Mouse (Mus musculus): ENCODE data around the gene Aloxe3. TPM values are rescaled to one million over a fixed set of nuclear protein-coding genes. Genes with fewer than 3 reads are reported as not detected.
A peak's percentile ranks its signal among the peaks of the same experiment; 100 is the strongest.

The Aloxe3 gene
- total RNA-seq, 1 experiment = 0.49 TPM

GRCm38 (mm10) chr11:69155351-69155750 is 29.7 kb downstream of the Aloxe3 start:
- Histone ChIP-seq H3K9me3 (ENCODE audit: control insufficient read depth, insufficient read depth, low read depth, low read length) (no peaks in the 10 kb centered on the region), H3K9ac (ENCODE audit: insufficient read depth, low read depth, low read length, poor library complexity, severe bottlenecking) (no peak overlapping the region), H3K4me1 (ENCODE audit: control insufficient read depth in 2 of 2, insufficient read depth in 2 of 2, low read length in 2 of 2, poor library complexity in 1 of 2) (peaks cover 0 to 11% of the 10 kb centered on the region in 2 experiments; a peak in 2 of 4 replicates), H3K36me3 (ENCODE audit: control insufficient read depth, insufficient read depth, low read length, poor library complexity, severe bottlenecking) (no peaks in the 10 kb centered on the region), H3K27ac (ENCODE audit: insufficient read depth, low read depth, low read length, poor library complexity, severe bottlenecking) (no peak overlapping the region), H3K4me3 (ENCODE audit: insufficient read depth in 1 of 2, low read depth in 1 of 2, low read length in 2 of 2, poor library complexity in 1 of 2, severe bottlenecking in 1 of 2) (no peak overlapping the region)
- DNase-seq (ENCODE audit: low read depth, low spot score) = no peak
- no peak for TF ChIP-seq MAFK (IDR thresholded peaks at IDR 0.05; ENCODE audit: insufficient read depth, low read depth, low read length)
- no peak for TF ChIP-seq ZC3H11A (IDR thresholded peaks at IDR 0.05; ENCODE audit: borderline replicate concordance, low read depth, low read length)
- no peak for TF ChIP-seq HCFC1 (IDR thresholded peaks at IDR 0.05; ENCODE audit: borderline replicate concordance, insufficient read depth, low read length)
- no peak for TF ChIP-seq CHD2 (IDR thresholded peaks at IDR 0.05; ENCODE audit: low read depth, low read length)
- TF ChIP-seq ZNF384 (IDR thresholded peaks at IDR 0.05; ENCODE audit: low read depth, low read length) = no peak
- in situ Hi-C loops (cut with MboI; ENCODE audit: low sequenced_read_pairs in 2 of 2, unreplicated experiment in 2 of 2) = no loop called here

- Histone ChIP-seq H3K9ac (ENCODE audit: insufficient read depth, low read depth, low read length, poor library complexity, severe bottlenecking) (no peak within 1 kb of the TSS), H3K27ac (ENCODE audit: insufficient read depth, low read depth, low read length, poor library complexity, severe bottlenecking) (no peak within 1 kb of the TSS), H3K36me3 (ENCODE audit: control insufficient read depth, insufficient read depth, low read length, poor library complexity, severe bottlenecking) (no peaks in the 10 kb centered on the region), H3K9me3 (ENCODE audit: control insufficient read depth, insufficient read depth, low read depth, low read length) (no peaks in the 10 kb centered on the region), H3K4me3 (ENCODE audit: insufficient read depth in 1 of 2, low read depth in 1 of 2, low read length in 2 of 2, poor library complexity in 1 of 2, severe bottlenecking in 1 of 2) (peak within 1 kb of the TSS; percentile 41; a peak in 3 of 4 replicates), H3K4me1 (ENCODE audit: control insufficient read depth in 2 of 2, insufficient read depth in 2 of 2, low read length in 2 of 2, poor library complexity in 1 of 2) (peaks cover 0 to 8% of the 10 kb centered on the region in 2 experiments; a peak in 2 of 4 replicates)
- no peak for TF ChIP-seq CHD2 (IDR thresholded peaks at IDR 0.05; ENCODE audit: low read depth, low read length)
- no peak for TF ChIP-seq HCFC1 (IDR thresholded peaks at IDR 0.05; ENCODE audit: borderline replicate concordance, insufficient read depth, low read length)
- TF ChIP-seq ZNF384 (IDR thresholded peaks at IDR 0.05; ENCODE audit: low read depth, low read length) = no peak
- TF ChIP-seq ZC3H11A (IDR thresholded peaks at IDR 0.05; ENCODE audit: borderline replicate concordance, low read depth, low read length) = no peak
- TF ChIP-seq MAFK (IDR thresholded peaks at IDR 0.05; ENCODE audit: insufficient read depth, low read depth, low read length) = no peak
- no peak for DNase-seq (ENCODE audit: low read depth, low spot score)
- in situ Hi-C loops (cut with MboI; ENCODE audit: low sequenced_read_pairs in 2 of 2, unreplicated experiment in 2 of 2) = no loop called here
Observed at GRCm38 (mm10) chr11:69156800-69157199, 31.1 kb downstream of the Aloxe3 start, which contains the start of gene Alox12b. Alox12b (plus strand) TSS chr11:69156989.

- Histone ChIP-seq H3K27ac (ENCODE audit: insufficient read depth, low read depth, low read length, poor library complexity, severe bottlenecking) (no peak overlapping the region), H3K9me3 (ENCODE audit: control insufficient read depth, insufficient read depth, low read depth, low read length) (no peaks in the 10 kb centered on the region), H3K36me3 (ENCODE audit: control insufficient read depth, insufficient read depth, low read length, poor library complexity, severe bottlenecking) (no peaks in the 10 kb centered on the region), H3K4me3 (ENCODE audit: insufficient read depth in 1 of 2, low read depth in 1 of 2, low read length in 2 of 2, poor library complexity in 1 of 2, severe bottlenecking in 1 of 2) (no peak overlapping the region), H3K4me1 (ENCODE audit: control insufficient read depth in 2 of 2, insufficient read depth in 2 of 2, low read length in 2 of 2, poor library complexity in 1 of 2) (peaks cover 0 to 3% of the 10 kb centered on the region in 2 experiments; a peak in 2 of 4 replicates), H3K9ac (ENCODE audit: insufficient read depth, low read depth, low read length, poor library complexity, severe bottlenecking) (no peak overlapping the region)
- in situ Hi-C loops (cut with MboI; ENCODE audit: low sequenced_read_pairs in 2 of 2, unreplicated experiment in 2 of 2) = no loop called here
- TF ChIP-seq MAFK (IDR thresholded peaks at IDR 0.05; ENCODE audit: insufficient read depth, low read depth, low read length) = no peak
- no peak for DNase-seq (ENCODE audit: low read depth, low spot score)
Observed at GRCm38 (mm10) chr11:69169313-69169712, 43.6 kb downstream of the Aloxe3 start.

GRCm38 (mm10) chr11:69171626-69172025 is 45.9 kb downstream of the Aloxe3 start:
- peak; percentile 36 for DNase-seq (ENCODE audit: low read depth, low spot score)
- Histone ChIP-seq H3K27ac (ENCODE audit: insufficient read depth, low read depth, low read length, poor library complexity, severe bottlenecking) (no peak overlapping the region), H3K9ac (ENCODE audit: insufficient read depth, low read depth, low read length, poor library complexity, severe bottlenecking) (no peak overlapping the region), H3K4me1 (ENCODE audit: control insufficient read depth in 2 of 2, insufficient read depth in 2 of 2, low read length in 2 of 2, poor library complexity in 1 of 2) (peaks cover 0 to 3% of the 10 kb centered on the region in 2 experiments; a peak in 2 of 4 replicates), H3K36me3 (ENCODE audit: control insufficient read depth, insufficient read depth, low read length, poor library complexity, severe bottlenecking) (no peaks in the 10 kb centered on the region), H3K9me3 (ENCODE audit: control insufficient read depth, insufficient read depth, low read depth, low read length) (no peaks in the 10 kb centered on the region), H3K4me3 (ENCODE audit: insufficient read depth in 1 of 2, low read depth in 1 of 2, low read length in 2 of 2, poor library complexity in 1 of 2, severe bottlenecking in 1 of 2) (no peak overlapping the region)
- TF ChIP-seq HCFC1 (IDR thresholded peaks at IDR 0.05; ENCODE audit: borderline replicate concordance, insufficient read depth, low read length) (no peak), CHD2 (IDR thresholded peaks at IDR 0.05; ENCODE audit: low read depth, low read length) (no peak), ZNF384 (IDR thresholded peaks at IDR 0.05; ENCODE audit: low read depth, low read length) (no peak), MAFK (IDR thresholded peaks at IDR 0.05; ENCODE audit: insufficient read depth, low read depth, low read length) (no peak), ZC3H11A (IDR thresholded peaks at IDR 0.05; ENCODE audit: borderline replicate concordance, low read depth, low read length) (no peak)
- in situ Hi-C loops (cut with MboI; ENCODE audit: low sequenced_read_pairs in 2 of 2, unreplicated experiment in 2 of 2) = no loop called here

GRCm38 (mm10) chr11:69172606-69173005 is 46.9 kb downstream of the Aloxe3 start:
- no peak for DNase-seq (ENCODE audit: low read depth, low spot score)
- Histone ChIP-seq H3K4me3 (ENCODE audit: insufficient read depth in 1 of 2, low read depth in 1 of 2, low read length in 2 of 2, poor library complexity in 1 of 2, severe bottlenecking in 1 of 2) (no peak overlapping the region), H3K9me3 (ENCODE audit: control insufficient read depth, insufficient read depth, low read depth, low read length) (no peaks in the 10 kb centered on the region), H3K27ac (ENCODE audit: insufficient read depth, low read depth, low read length, poor library complexity, severe bottlenecking) (no peak overlapping the region; the same call in 1 of the 2 replicates), H3K9ac (ENCODE audit: insufficient read depth, low read depth, low read length, poor library complexity, severe bottlenecking) (no peak overlapping the region), H3K36me3 (ENCODE audit: control insufficient read depth, insufficient read depth, low read length, poor library complexity, severe bottlenecking) (no peaks in the 10 kb centered on the region), H3K4me1 (ENCODE audit: control insufficient read depth in 2 of 2, insufficient read depth in 2 of 2, low read length in 2 of 2, poor library complexity in 1 of 2) (no peaks in the 10 kb centered on the region)
- in situ Hi-C loops (cut with MboI; ENCODE audit: low sequenced_read_pairs in 2 of 2, unreplicated experiment in 2 of 2) = no loop called here
- TF ChIP-seq ZNF384 (IDR thresholded peaks at IDR 0.05; ENCODE audit: low read depth, low read length) (no peak), MAFK (IDR thresholded peaks at IDR 0.05; ENCODE audit: insufficient read depth, low read depth, low read length) (no peak), ZC3H11A (IDR thresholded peaks at IDR 0.05; ENCODE audit: borderline replicate concordance, low read depth, low read length) (no peak), HCFC1 (IDR thresholded peaks at IDR 0.05; ENCODE audit: borderline replicate concordance, insufficient read depth, low read length) (no peak), CHD2 (IDR thresholded peaks at IDR 0.05; ENCODE audit: low read depth, low read length) (no peak)

Measured in ES-E14 (cell line).